In the genomic region with DNA sequence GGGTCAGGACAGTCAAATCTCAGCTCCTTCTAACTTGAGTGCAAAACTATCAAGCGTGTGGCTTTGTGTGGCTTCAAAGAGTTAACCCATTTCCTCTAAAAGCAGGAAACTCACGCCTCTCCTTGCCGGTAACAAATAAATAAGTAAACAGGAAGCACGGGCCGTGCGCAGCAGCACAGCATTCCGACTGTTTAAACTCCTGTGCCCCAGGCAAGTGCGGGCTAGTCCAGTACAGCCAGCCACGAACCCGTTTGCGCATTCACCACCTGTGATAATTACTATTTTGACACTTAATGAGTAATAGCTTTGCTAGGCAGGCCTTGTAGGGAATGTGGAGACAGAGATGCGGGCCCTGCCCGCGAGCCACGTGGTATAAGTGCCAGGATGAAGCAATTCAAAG, we compare ENCODE assay signal across 11 mouse cellular contexts.
DNase-seq lines count a peak whose midpoint lies in the region; ATAC-seq and TF ChIP-seq lines count a peak whose summit lies in the region.
"Had no signal": no experiment of that assay in that cellular context is flagged by ENCODE, and none has a peak within 500 bp of the region (broad histone marks: within the 10 kb centered on the region; RNA-seq: fewer than 3 reads in every experiment).

No protein-coding gene starts in this region.

- WGBS in midbrain, embryonic 13.5 days: 79% methylated on average over 15 of the region's 15 CpGs
- WGBS in midbrain, embryonic 16.5 days: 70% methylated on average over 15 of the region's 15 CpGs
- whole genome bisulfite sequencing in limb, embryonic 14.5 days: 38% methylated on average over 15 of the region's 15 CpGs

- no peak for TF ChIP-seq CTCF in gastrocnemius, adult 2 months (IDR thresholded peaks at IDR 0.05)

- no peak overlapping the region for H3K9ac ChIP-seq in midbrain, embryonic 13.5 days (replicated peaks)
- H3K9ac ChIP-seq in midbrain, embryonic 16.5 days (ENCODE audit: low read depth, low read length): no peak overlapping the region
- no peak overlapping the region for H3K9ac ChIP-seq in limb, embryonic 14.5 days (ENCODE audit: low read depth, low read length, severe bottlenecking)

- H3K27ac ChIP-seq in gastrocnemius, adult 2 months: no peak overlapping the region
- peak overlapping the region; percentile 1; the same call in 1 of the 2 replicates for H3K27ac ChIP-seq in midbrain, embryonic 13.5 days
- no peak overlapping the region; the same call in 1 of the 2 replicates for H3K27ac ChIP-seq in midbrain, embryonic 16.5 days (ENCODE audit: low read length)
- no peak overlapping the region for H3K27ac ChIP-seq in limb, embryonic 14.5 days (replicated peaks; ENCODE audit: low read depth, low read length)

- H3K4me3 ChIP-seq in gastrocnemius, adult 2 months: peak overlapping the region; percentile 36
- no peak overlapping the region for H3K4me3 ChIP-seq in midbrain, embryonic 13.5 days (replicated peaks)
- no peak overlapping the region for H3K4me3 ChIP-seq in midbrain, embryonic 16.5 days (ENCODE audit: low read depth, low read length)
- no peak overlapping the region for H3K4me3 ChIP-seq in limb, embryonic 14.5 days (replicated peaks; ENCODE audit: low read length)

- no peak for DNase-seq in gastrocnemius, adult 2 months
- no peak for DNase-seq in gastrocnemius, postnatal 4 days (ENCODE audit: low spot score in 2 of 2)
- DNase-seq in forelimb bud, embryonic 11.5 days (ENCODE audit: low read depth, low spot score): peak; percentile 50
- peak; percentile 20 for DNase-seq in limb, embryonic 14.5 days (ENCODE audit: low spot score)
- DNase-seq in right cerebral cortex, postnatal 4 days: no peak
- DNase-seq in layer of hippocampus, adult 18-20 months (ENCODE audit: low spot score in 2 of 2): no peak
- DNase-seq: adrenal gland, adult 2 months; cerebellum, postnatal 25 days had no signal

- no peak for ATAC-seq in midbrain, embryonic 13.5 days
- no peak for ATAC-seq in midbrain, embryonic 16.5 days
- no peak for ATAC-seq in limb, embryonic 14.5 days (ENCODE audit: low FRiP score, low read depth)
- ATAC-seq: forebrain, embryonic 16.5 days had no signal

- H3K9me3 ChIP-seq in midbrain, embryonic 13.5 days: no peaks in the 10 kb centered on the region
- H3K9me3 ChIP-seq in midbrain, embryonic 16.5 days (replicated peaks; ENCODE audit: control insufficient read depth, low read length, poor library complexity, severe bottlenecking): no peaks in the 10 kb centered on the region
- no peaks in the 10 kb centered on the region for H3K9me3 ChIP-seq in limb, embryonic 14.5 days (ENCODE audit: control insufficient read depth, low read length)

- H3K4me1 ChIP-seq in midbrain, embryonic 13.5 days (replicated peaks): peaks cover 71% of the 10 kb centered on the region
- H3K4me1 ChIP-seq in midbrain, embryonic 16.5 days (ENCODE audit: control insufficient read depth, insufficient read depth, low read length): peaks cover 34% of the 10 kb centered on the region
- peaks cover 36% of the 10 kb centered on the region for H3K4me1 ChIP-seq in limb, embryonic 14.5 days (ENCODE audit: control insufficient read depth, insufficient read depth, low read length)

- TF ChIP-seq POLR2A in limb, embryonic 14.5 days (IDR thresholded peaks at IDR 0.05; ENCODE audit: borderline replicate concordance, extremely low read depth, insufficient read depth, insufficient read length): no peak

- no peaks in the 10 kb centered on the region for H3K36me3 ChIP-seq in midbrain, embryonic 13.5 days
- no peaks in the 10 kb centered on the region for H3K36me3 ChIP-seq in midbrain, embryonic 16.5 days (ENCODE audit: control insufficient read depth, insufficient read depth, low read length)
- no peaks in the 10 kb centered on the region for H3K36me3 ChIP-seq in limb, embryonic 14.5 days (ENCODE audit: control insufficient read depth, insufficient read depth, low read length)

- intact Hi-C loops in gastrocnemius, adult 2 months (cut with DNase I): no loop called here

- H3K27me3 ChIP-seq in midbrain, embryonic 13.5 days: no peaks in the 10 kb centered on the region
- no peaks in the 10 kb centered on the region for H3K27me3 ChIP-seq in midbrain, embryonic 16.5 days (ENCODE audit: control insufficient read depth, insufficient read depth, low read depth, low read length)
- H3K27me3 ChIP-seq in limb, embryonic 14.5 days (ENCODE audit: control insufficient read depth, insufficient read depth, low read length): no peaks in the 10 kb centered on the region

- H3K4me2 ChIP-seq in midbrain, embryonic 13.5 days (replicated peaks): no peak overlapping the region
- H3K4me2 ChIP-seq in midbrain, embryonic 16.5 days (ENCODE audit: low read length): no peak overlapping the region
- no peak overlapping the region for H3K4me2 ChIP-seq in limb, embryonic 14.5 days (replicated peaks; ENCODE audit: low read depth, low read length, severe bottlenecking)

Comparison
In these comparisons a context has a peak if more than half of its experiments do, and no peak if none do; other contexts are left out.
1. DNase-seq: peak in forelimb bud, embryonic 11.5 days (single experiment) and limb, embryonic 14.5 days (single experiment); none in gastrocnemius, adult 2 months (single experiment), gastrocnemius, postnatal 4 days (0 of 2), right cerebral cortex, postnatal 4 days (single experiment) and layer of hippocampus, adult 18-20 months (0 of 2).